Mouse (Mus musculus) hindbrain, embryonic 16.5 days (tissue): Measurements from ENCODE around the gene Sp6. TPM values are rescaled to one million over a fixed set of nuclear protein-coding genes. Genes with fewer than 3 reads are reported as not detected.

ENCODE experiments used
- ATAC-seq: fragments of 200-750 bp; cut with Nextera tagmentation; 2 replicates; pipeline ENCODE4 v1.8.0; 2017; ENCODE audit warnings: moderate TSS enrichment, moderate library complexity
- H3K27ac ChIP-seq: fragments of 300-500 bp; sonication (generic); 2 replicates; pipeline ENCODE4 v1.5.1; 2014; ENCODE audit warnings: low read depth, mild to moderate bottlenecking, control low read depth, low read length, moderate library complexity
- H3K27me3 ChIP-seq: fragments of 300-500 bp; sonication (generic); replicated peaks from 2 replicates; pipeline ENCODE4 v1.6.1; 2014; ENCODE audit warnings: low read length; ENCODE audit not compliant: control insufficient read depth, insufficient read depth
- H3K36me3 ChIP-seq: fragments of 300-500 bp; sonication (generic); 2 replicates; pipeline ENCODE4 v1.6.1; 2014; ENCODE audit warnings: mild to moderate bottlenecking, low read length, moderate library complexity, mixed read lengths; ENCODE audit not compliant: control insufficient read depth, insufficient read depth
- H3K4me1 ChIP-seq: fragments of 300-500 bp; sonication (generic); 2 replicates; pipeline ENCODE4 v1.6.1; 2014; ENCODE audit warnings: low read depth, low read length; ENCODE audit not compliant: control insufficient read depth, insufficient read depth
- H3K4me2 ChIP-seq: fragments of 300-500 bp; sonication (generic); 2 replicates; pipeline ENCODE4 v1.6.1; 2014; ENCODE audit warnings: mild to moderate bottlenecking, low read length, control low read depth, moderate library complexity
- H3K4me3 ChIP-seq: fragments of 300-500 bp; sonication (generic); 2 replicates; pipeline ENCODE4 v1.5.1; 2014; ENCODE audit warnings: mild to moderate bottlenecking, low read length, control low read depth, moderate library complexity
- H3K9ac ChIP-seq: fragments of 300-500 bp; sonication (generic); 2 replicates; pipeline ENCODE4 v1.6.1; 2014; ENCODE audit warnings: low read depth, mild to moderate bottlenecking, control low read depth, low read length, moderate library complexity
- H3K9me3 ChIP-seq: fragments of 300-500 bp; sonication (generic); 2 replicates; pipeline ENCODE4 v1.6.1; 2014; ENCODE audit warnings: mild to moderate bottlenecking, low read length, moderate library complexity; ENCODE audit not compliant: control insufficient read depth
- WGBS: fragments of 180-500 bp; shearing (Covaris S2); extraction: QIAGEN DNeasy Blood & Tissue Kit; methylation state at CpG from one replicate; pipeline ENCODE4 v1.1.7; 2014; 5-methylcytosine and 5-hydroxymethylcytosine counted together
- polyA plus RNA-seq: library from polyadenylated mRNA; unstranded; fragments of >200 nt; fragmentation: Nextera tagmentation; extraction: Ambion mirVana; gene quantifications from 2 replicates; pipeline ENCODE4 v1.2.1, GENCODE M21; 2015

Sp6 gene
- polyA plus RNA-seq, 1 experiment from 2014 or later = 0.35 TPM

DNA sequence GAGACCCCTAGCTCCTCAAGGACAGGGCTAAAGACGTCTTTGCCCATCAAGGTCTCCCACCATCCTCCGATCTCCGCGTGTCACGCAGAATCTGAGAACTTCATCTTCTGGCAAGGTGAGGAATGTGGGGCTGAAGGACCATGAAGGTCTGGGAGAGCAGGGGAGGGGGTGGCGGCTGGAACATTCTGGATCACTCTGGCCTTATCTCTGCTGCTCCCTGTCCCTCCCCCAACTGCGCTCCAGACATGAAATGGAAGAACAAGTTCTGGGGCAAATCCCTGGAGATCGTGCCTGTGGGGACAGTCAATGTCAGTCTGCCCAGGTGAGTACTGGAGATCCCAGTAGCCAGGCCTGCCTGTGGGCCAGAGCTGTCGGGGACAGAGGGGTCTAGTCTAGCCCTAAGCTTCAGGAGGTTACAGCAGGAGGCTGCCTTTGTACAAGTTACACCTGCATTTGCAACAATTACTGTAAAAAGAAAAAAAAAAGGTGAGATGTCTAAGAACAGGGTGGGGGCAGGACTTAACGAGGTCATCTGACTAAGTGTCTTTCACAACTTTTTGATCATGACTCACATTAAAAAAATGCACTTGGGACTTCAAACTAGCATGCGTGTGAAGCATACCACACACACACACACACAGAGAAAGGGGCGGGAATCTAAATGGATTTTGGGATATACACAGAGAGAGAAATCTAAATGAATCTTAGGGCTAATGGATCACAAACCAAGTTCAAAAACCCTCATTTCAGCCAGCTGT lies 52.5 kb downstream of the Sp6 start:
- H3K27me3 ChIP-seq = no peaks in the 10 kb centered on the region

GRCm38 (mm10) chr11:97066656-97067360 lies 53.6 kb downstream of the Sp6 start:
- no peak overlapping the region for H3K27ac ChIP-seq
- H3K9me3 ChIP-seq = no peaks in the 10 kb centered on the region
- WGBS = 46% methylated on average over 21 of the region's 22 CpGs
- H3K36me3 ChIP-seq = peaks cover 2% of the 10 kb centered on the region; the same call in 1 of the 2 replicates
- no peaks in the 10 kb centered on the region for H3K27me3 ChIP-seq
- H3K4me1 ChIP-seq = no peaks in the 10 kb centered on the region
- no peak overlapping the region for H3K4me3 ChIP-seq
- ATAC-seq = no peak
- no peak overlapping the region for H3K4me2 ChIP-seq
- no peak overlapping the region for H3K9ac ChIP-seq

More for the DNA sequence above, 52.5 kb downstream of the Sp6 start:
- Histone ChIP-seq H3K9ac (no peak overlapping the region), H3K27ac (no peak overlapping the region), H3K9me3 (no peaks in the 10 kb centered on the region), H3K4me1 (no peaks in the 10 kb centered on the region), H3K36me3 (peaks cover 9% of the 10 kb centered on the region), H3K4me2 (no peak overlapping the region), H3K4me3 (no peak overlapping the region)
- 88% methylated on average over 12 of the region's 12 CpGs for WGBS
- no peak for ATAC-seq

GRCm38 (mm10) chr11:97069333-97069732 lies 56.1 kb downstream of the Sp6 start:
- Histone ChIP-seq H3K9me3 (no peaks in the 10 kb centered on the region), H3K27ac (no peak overlapping the region), H3K27me3 (no peaks in the 10 kb centered on the region), H3K36me3 (peaks cover 2% of the 10 kb centered on the region; the same call in 1 of the 2 replicates), H3K4me3 (no peak overlapping the region), H3K9ac (no peak overlapping the region), H3K4me2 (no peak overlapping the region), H3K4me1 (no peaks in the 10 kb centered on the region)
- peak; percentile 55; the same call in 1 of the 2 replicates for ATAC-seq
- 53% methylated on average over 1 of the region's 1 CpGs for WGBS

DNA sequence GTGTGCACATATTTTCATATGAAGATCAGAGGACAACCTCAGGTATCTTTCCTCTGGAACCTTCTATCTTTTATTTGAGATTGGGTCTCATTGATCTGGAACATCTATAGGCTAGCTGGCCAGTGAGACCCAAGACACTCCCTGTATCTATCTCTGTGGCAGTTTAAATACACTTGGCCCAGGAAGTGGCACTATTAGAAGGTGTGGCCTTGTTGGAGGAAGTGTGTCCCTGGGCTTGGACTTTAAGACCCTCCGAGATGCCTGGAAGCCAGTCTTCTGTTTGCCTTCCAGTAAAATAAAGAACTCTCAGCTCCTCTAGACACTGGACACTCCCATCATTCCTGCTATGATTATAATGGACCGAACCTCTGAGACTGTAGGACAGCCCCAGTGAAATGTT lies 56.6 kb downstream of the Sp6 start:
- Histone ChIP-seq H3K4me2 (no peak overlapping the region), H3K9me3 (no peaks in the 10 kb centered on the region), H3K4me1 (no peaks in the 10 kb centered on the region), H3K27ac (no peak overlapping the region), H3K36me3 (0 out of 2 replicates have a peak, but pooled peaks cover 2% of the 10 kb centered on the region), H3K27me3 (no peaks in the 10 kb centered on the region), H3K4me3 (no peak overlapping the region), H3K9ac (no peak overlapping the region)
- ATAC-seq = no peak
- WGBS = 93% methylated on average over 2 of the region's 2 CpGs

GRCm38 (mm10) chr11:97071129-97071528 lies 57.9 kb downstream of the Sp6 start:
- no peaks in the 10 kb centered on the region for H3K27me3 ChIP-seq
- no peaks in the 10 kb centered on the region for H3K9me3 ChIP-seq
- 0 out of 2 replicates have a peak, but pooled peaks cover 2% of the 10 kb centered on the region for H3K36me3 ChIP-seq
- H3K4me1 ChIP-seq = no peaks in the 10 kb centered on the region
- no peak overlapping the region for H3K4me3 ChIP-seq
- no peak overlapping the region for H3K27ac ChIP-seq
- no peak overlapping the region for H3K4me2 ChIP-seq
- ATAC-seq = no peak
- H3K9ac ChIP-seq = no peak overlapping the region
- WGBS = 82% methylated on average over 1 of the region's 1 CpGs

GRCm38 (mm10) chr11:97072533-97072932 lies 59.3 kb downstream of the Sp6 start:
- WGBS = 36% methylated on average over 3 of the region's 3 CpGs
- ATAC-seq = peak; percentile 72
- 0 out of 2 replicates have a peak, but pooled peaks cover 2% of the 10 kb centered on the region for H3K36me3 ChIP-seq

GRCm38 (mm10) chr11:97074235-97074634 lies 61.0 kb downstream of the Sp6 start:
- no peak for ATAC-seq
- Histone ChIP-seq H3K4me3 (no peak overlapping the region), H3K27me3 (no peaks in the 10 kb centered on the region), H3K9me3 (no peaks in the 10 kb centered on the region), H3K4me2 (no peak overlapping the region), H3K4me1 (no peaks in the 10 kb centered on the region), H3K27ac (no peak overlapping the region), H3K9ac (no peak overlapping the region), H3K36me3 (no peaks in the 10 kb centered on the region)
- 65% methylated on average over 8 of the region's 8 CpGs for WGBS

More at GRCm38 (mm10) chr11:97072533-97072932, 59.3 kb downstream of the Sp6 start:
- H3K9ac ChIP-seq = no peak overlapping the region
- H3K4me3 ChIP-seq = no peak overlapping the region
- no peak overlapping the region for H3K27ac ChIP-seq
- H3K27me3 ChIP-seq = no peaks in the 10 kb centered on the region
- H3K4me1 ChIP-seq = no peaks in the 10 kb centered on the region
- no peaks in the 10 kb centered on the region for H3K9me3 ChIP-seq
- no peak overlapping the region for H3K4me2 ChIP-seq
